Mouse (Mus musculus): Measurements from ENCODE around the gene Clpp. TPM values are rescaled to one million over a fixed set of nuclear protein-coding genes. Genes with fewer than 3 reads are reported as not detected.

The Clpp gene
- 62.4 and 62.7 TPM in 2 replicates for polyA plus RNA-seq (2015; fragmentation: Nextera tagmentation; extraction: Ambion mirVana)

DNA sequence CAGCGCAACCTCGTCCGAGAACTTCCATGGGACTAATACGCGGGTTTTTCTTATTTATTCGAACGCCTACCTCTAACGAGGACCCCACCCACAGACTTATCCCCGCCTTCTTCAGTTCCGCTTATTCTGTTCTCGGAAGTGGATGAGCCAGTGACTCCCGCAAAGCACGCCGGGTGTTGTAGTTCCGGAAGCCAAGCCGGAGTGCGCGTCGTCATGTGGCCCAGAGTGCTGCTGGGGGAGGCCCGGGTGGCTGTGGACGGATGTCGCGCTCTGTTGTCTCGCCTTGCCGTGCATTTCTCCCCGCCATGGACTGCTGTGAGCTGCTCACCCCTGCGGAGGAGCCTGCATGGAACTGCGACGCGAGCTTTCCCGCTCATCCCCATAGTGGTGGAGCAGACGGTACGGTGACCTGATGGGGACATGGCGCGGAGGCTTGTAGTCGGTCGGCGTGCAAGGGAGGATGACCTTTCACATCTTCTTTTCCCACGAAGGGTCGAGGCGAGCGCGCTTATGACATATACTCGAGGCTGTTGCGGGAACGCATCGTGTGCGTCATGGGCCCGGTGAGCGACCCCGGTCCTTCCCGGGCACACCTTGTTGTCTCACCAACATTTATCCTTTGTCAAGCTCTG, at the start of gene Clpp:
Gene Clpp (plus strand): TSS at position 191 of the 632 bp plus-strand sequence.
- under 1% methylated on average over 52 of the region's 52 CpGs for WGBS (ENCODE audit: insufficient replicate concordance)
- peaks cover 15% of the 10 kb centered on the region for H3K4me1 ChIP-seq (ENCODE audit: control insufficient read depth, low read depth, low read length)
- no peaks in the 10 kb centered on the region for H3K9me3 ChIP-seq (replicated peaks; ENCODE audit: control insufficient read depth, low read length)
- H3K36me3 ChIP-seq (ENCODE audit: control insufficient read depth, insufficient read depth) = peaks cover 19% of the 10 kb centered on the region
- no peaks in the 10 kb centered on the region for H3K27me3 ChIP-seq (ENCODE audit: control insufficient read depth, insufficient read depth, low read depth, low read length)
- H3K9ac ChIP-seq (ENCODE audit: low read depth, low read length) = peak within 1 kb of the TSS; percentile 71
- H3K27ac ChIP-seq (ENCODE audit: low read length) = peak within 1 kb of the TSS; percentile 62
- H3K4me2 ChIP-seq (ENCODE audit: low read depth, low read length) = peak within 1 kb of the TSS; percentile 87
- peak; percentile 97 for ATAC-seq (ENCODE audit: low read depth)
- peak within 1 kb of the TSS; percentile 73 for H3K4me3 ChIP-seq (ENCODE audit: low read depth, low read length)

DNA sequence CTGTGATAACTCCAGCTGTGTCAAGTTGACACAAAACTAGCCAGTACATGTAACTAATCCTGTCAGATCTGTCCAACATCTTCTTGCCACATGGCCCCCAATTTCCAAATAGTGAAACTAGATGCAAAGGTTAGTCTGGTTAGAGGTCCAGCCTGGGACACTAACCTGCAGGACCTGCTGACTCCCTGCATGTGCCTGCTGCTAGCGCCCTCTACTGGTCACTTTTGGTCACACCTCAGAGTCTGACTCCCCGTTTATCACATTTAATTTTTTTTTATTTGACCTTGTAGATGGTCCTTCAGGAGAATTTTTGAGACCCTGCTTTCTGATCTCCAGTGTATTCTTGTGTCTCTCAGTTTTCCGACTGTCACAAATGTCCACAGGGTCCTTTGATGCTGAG, 39.2 kb upstream of the Clpp start:
- Histone ChIP-seq H3K9ac (ENCODE audit: low read depth, low read length) (no peak overlapping the region), H3K9me3 (replicated peaks; ENCODE audit: control insufficient read depth, low read length) (no peaks in the 10 kb centered on the region), H3K27ac (ENCODE audit: low read length) (no peak overlapping the region), H3K36me3 (ENCODE audit: control insufficient read depth, insufficient read depth) (no peaks in the 10 kb centered on the region), H3K4me1 (ENCODE audit: control insufficient read depth, low read depth, low read length) (no peaks in the 10 kb centered on the region), H3K4me3 (ENCODE audit: low read depth, low read length) (no peak overlapping the region), H3K4me2 (ENCODE audit: low read depth, low read length) (no peak overlapping the region), H3K27me3 (ENCODE audit: control insufficient read depth, insufficient read depth, low read depth, low read length) (0 out of 2 replicates have a peak, but pooled peaks cover 2% of the 10 kb centered on the region)
- no peak for ATAC-seq (ENCODE audit: low read depth)
- 5% methylated on average over 3 of the region's 3 CpGs for WGBS (ENCODE audit: insufficient replicate concordance)

DNA sequence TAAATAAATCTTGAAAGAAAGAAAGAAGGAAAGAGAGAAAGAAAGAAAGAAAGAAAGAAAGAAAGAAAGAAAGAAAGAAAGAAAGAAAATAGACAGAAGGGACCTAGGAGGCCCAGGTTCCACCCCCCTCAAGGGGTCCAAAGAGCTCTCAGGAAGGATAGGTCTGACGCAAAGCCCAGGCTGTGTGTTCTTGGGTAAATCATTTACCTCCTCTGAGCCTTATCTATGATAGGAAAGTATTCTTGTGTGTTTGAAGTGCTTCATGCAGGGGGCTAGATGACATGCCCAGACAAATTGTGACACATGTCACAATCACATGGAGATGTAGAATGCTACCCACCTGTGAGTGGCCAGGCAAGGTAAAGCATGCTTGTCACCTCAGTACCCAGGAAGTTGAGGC, 37.5 kb upstream of the Clpp start:
- WGBS (ENCODE audit: insufficient replicate concordance) = 57% methylated on average over 1 of the region's 1 CpGs
- 0 out of 2 replicates have a peak, but pooled peaks have one; percentile 19 for ATAC-seq (ENCODE audit: low read depth)
- H3K4me1 ChIP-seq (ENCODE audit: control insufficient read depth, low read depth, low read length) = peaks cover 2% of the 10 kb centered on the region
- H3K4me3 ChIP-seq (ENCODE audit: low read depth, low read length) = no peak overlapping the region
- H3K4me2 ChIP-seq (ENCODE audit: low read depth, low read length) = no peak overlapping the region
- no peak overlapping the region for H3K9ac ChIP-seq (ENCODE audit: low read depth, low read length)
- H3K36me3 ChIP-seq (ENCODE audit: control insufficient read depth, insufficient read depth) = no peaks in the 10 kb centered on the region
- H3K27ac ChIP-seq (ENCODE audit: low read length) = no peak overlapping the region
- no peaks in the 10 kb centered on the region for H3K27me3 ChIP-seq (ENCODE audit: control insufficient read depth, insufficient read depth, low read depth, low read length)
- no peaks in the 10 kb centered on the region for H3K9me3 ChIP-seq (replicated peaks; ENCODE audit: control insufficient read depth, low read length)

DNA sequence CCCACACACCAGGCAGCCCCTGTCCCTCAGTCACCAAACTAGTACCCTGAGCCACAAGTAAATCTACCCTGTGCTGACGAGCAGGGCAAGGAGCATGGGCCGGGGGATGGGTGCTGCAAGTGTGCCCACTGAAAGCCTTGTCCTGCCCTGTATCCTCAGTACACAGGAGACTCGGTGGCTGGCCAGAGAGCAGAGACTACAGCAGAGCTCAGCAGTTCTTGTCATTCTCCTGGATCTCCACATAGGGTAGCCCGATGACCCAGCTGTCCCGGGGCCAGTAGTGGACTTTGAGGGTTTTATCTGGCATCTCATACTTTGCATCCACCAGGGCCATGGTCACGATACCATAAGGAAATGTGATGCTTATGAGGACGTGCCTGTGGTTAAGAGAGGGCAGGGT, 35.2 kb upstream of the Clpp start:
- no peak for ATAC-seq (ENCODE audit: low read depth)
- no peaks in the 10 kb centered on the region for H3K9me3 ChIP-seq (replicated peaks; ENCODE audit: control insufficient read depth, low read length)
- 58% methylated on average over 7 of the region's 7 CpGs for WGBS (ENCODE audit: insufficient replicate concordance)
- H3K27ac ChIP-seq (ENCODE audit: low read length) = no peak overlapping the region
- no peak overlapping the region for H3K4me3 ChIP-seq (ENCODE audit: low read depth, low read length)
- peaks cover 11% of the 10 kb centered on the region for H3K4me1 ChIP-seq (ENCODE audit: control insufficient read depth, low read depth, low read length)
- H3K36me3 ChIP-seq (ENCODE audit: control insufficient read depth, insufficient read depth) = no peaks in the 10 kb centered on the region
- no peak overlapping the region for H3K9ac ChIP-seq (ENCODE audit: low read depth, low read length)
- H3K27me3 ChIP-seq (ENCODE audit: control insufficient read depth, insufficient read depth, low read depth, low read length) = no peaks in the 10 kb centered on the region
- no peak overlapping the region for H3K4me2 ChIP-seq (ENCODE audit: low read depth, low read length)

DNA sequence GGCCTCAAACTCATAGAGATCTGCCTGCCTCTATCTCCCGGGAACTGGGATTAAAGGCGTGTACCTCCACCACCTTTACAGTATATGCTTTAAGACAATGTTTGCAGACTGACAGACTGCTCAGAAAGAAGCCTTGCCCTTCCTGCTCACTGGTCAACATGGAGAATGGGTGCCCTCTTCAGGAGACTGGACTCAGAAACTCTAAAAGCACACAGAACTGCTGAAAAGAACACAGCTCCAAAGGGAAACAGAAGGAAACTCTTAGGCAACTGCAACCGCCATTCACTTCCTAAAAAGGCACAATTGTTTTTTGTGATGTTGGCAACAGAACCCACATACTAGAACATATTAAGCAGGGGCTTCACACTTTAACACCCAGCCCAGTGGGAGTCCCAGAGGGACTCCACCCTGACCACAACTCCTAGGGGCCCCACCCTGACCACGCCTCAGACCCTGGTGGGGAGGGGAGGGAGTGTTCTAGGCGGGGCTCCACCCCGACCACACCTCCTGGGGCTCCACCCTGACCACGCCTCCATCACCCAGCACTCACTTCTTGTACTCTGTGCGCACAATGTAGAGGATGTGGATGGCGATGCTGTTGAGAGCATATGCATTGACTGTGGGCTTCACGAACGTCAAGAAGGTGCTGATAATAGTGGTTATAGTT, 32.2 kb upstream of the Clpp start:
- peaks cover 11% of the 10 kb centered on the region for H3K4me1 ChIP-seq (ENCODE audit: control insufficient read depth, low read depth, low read length)
- peak; percentile 96 for ATAC-seq (ENCODE audit: low read depth)
- H3K4me3 ChIP-seq (ENCODE audit: low read depth, low read length) = no peak overlapping the region
- peak overlapping the region; percentile 34 for H3K4me2 ChIP-seq (ENCODE audit: low read depth, low read length)
- no peaks in the 10 kb centered on the region for H3K27me3 ChIP-seq (ENCODE audit: control insufficient read depth, insufficient read depth, low read depth, low read length)
- 11% methylated on average over 11 of the region's 11 CpGs for WGBS (ENCODE audit: insufficient replicate concordance)
- no peaks in the 10 kb centered on the region for H3K36me3 ChIP-seq (ENCODE audit: control insufficient read depth, insufficient read depth)
- H3K27ac ChIP-seq (ENCODE audit: low read length) = peak overlapping the region; percentile 15; the same call in 1 of the 2 replicates
- H3K9me3 ChIP-seq (replicated peaks; ENCODE audit: control insufficient read depth, low read length) = no peaks in the 10 kb centered on the region
- H3K9ac ChIP-seq (ENCODE audit: low read depth, low read length) = no peak overlapping the region

DNA sequence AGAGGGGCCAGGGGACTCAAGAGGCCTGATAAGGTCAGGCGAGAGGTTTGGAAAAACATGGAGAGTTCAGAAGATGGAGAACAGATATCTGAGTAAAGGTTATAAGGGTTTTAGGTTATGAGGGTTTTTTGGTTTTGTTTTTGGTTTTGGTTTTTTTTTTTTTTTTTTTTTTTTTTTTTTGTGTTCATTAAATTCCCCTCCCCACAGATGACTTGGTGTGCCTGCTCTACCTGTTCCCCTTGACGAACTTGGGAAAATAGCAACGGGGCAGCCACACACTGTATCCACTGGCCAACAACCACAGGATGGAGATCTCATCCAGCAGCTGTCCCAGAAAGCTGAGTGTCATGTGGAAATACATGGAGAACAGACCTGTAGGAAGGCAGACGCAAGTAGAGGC, 31.4 kb upstream of the Clpp start:
- WGBS (ENCODE audit: insufficient replicate concordance) = 60% methylated on average over 4 of the region's 4 CpGs
- Histone ChIP-seq H3K27me3 (ENCODE audit: control insufficient read depth, insufficient read depth, low read depth, low read length) (no peaks in the 10 kb centered on the region), H3K4me3 (ENCODE audit: low read depth, low read length) (no peak overlapping the region), H3K9me3 (replicated peaks; ENCODE audit: control insufficient read depth, low read length) (no peaks in the 10 kb centered on the region), H3K27ac (ENCODE audit: low read length) (no peak overlapping the region), H3K4me2 (ENCODE audit: low read depth, low read length) (no peak overlapping the region), H3K9ac (ENCODE audit: low read depth, low read length) (no peak overlapping the region), H3K4me1 (ENCODE audit: control insufficient read depth, low read depth, low read length) (peaks cover 11% of the 10 kb centered on the region), H3K36me3 (ENCODE audit: control insufficient read depth, insufficient read depth) (no peaks in the 10 kb centered on the region)
- no peak for ATAC-seq (ENCODE audit: low read depth)

DNA sequence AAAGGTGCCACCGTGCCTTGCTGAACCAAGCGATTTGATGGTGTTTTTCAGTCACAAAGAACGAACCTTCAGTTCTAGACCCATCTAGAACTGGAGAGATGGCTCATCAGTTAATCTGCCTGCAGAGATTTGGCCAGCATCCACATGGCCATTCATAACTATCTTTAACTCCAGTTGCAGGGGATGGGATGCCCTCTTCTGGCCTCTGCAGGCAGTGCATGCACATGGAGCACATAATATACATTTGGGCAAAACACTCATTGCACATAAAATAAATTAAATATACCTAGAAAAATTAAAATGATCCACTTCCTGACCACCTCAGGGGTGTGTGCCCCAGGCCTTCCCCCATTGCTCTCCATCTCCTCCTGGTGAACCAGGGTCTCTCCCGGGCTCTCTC, 28.2 kb upstream of the Clpp start:
- no peaks in the 10 kb centered on the region for H3K27me3 ChIP-seq (ENCODE audit: control insufficient read depth, insufficient read depth, low read depth, low read length)
- no peaks in the 10 kb centered on the region for H3K9me3 ChIP-seq (replicated peaks; ENCODE audit: control insufficient read depth, low read length)
- peaks cover 11% of the 10 kb centered on the region for H3K4me1 ChIP-seq (ENCODE audit: control insufficient read depth, low read depth, low read length)
- 65% methylated on average over 4 of the region's 4 CpGs for WGBS (ENCODE audit: insufficient replicate concordance)
- H3K27ac ChIP-seq (ENCODE audit: low read length) = no peak overlapping the region
- H3K4me3 ChIP-seq (ENCODE audit: low read depth, low read length) = no peak overlapping the region
- no peaks in the 10 kb centered on the region for H3K36me3 ChIP-seq (ENCODE audit: control insufficient read depth, insufficient read depth)
- no peak for ATAC-seq (ENCODE audit: low read depth)
- no peak overlapping the region for H3K9ac ChIP-seq (ENCODE audit: low read depth, low read length)
- no peak overlapping the region for H3K4me2 ChIP-seq (ENCODE audit: low read depth, low read length)

DNA sequence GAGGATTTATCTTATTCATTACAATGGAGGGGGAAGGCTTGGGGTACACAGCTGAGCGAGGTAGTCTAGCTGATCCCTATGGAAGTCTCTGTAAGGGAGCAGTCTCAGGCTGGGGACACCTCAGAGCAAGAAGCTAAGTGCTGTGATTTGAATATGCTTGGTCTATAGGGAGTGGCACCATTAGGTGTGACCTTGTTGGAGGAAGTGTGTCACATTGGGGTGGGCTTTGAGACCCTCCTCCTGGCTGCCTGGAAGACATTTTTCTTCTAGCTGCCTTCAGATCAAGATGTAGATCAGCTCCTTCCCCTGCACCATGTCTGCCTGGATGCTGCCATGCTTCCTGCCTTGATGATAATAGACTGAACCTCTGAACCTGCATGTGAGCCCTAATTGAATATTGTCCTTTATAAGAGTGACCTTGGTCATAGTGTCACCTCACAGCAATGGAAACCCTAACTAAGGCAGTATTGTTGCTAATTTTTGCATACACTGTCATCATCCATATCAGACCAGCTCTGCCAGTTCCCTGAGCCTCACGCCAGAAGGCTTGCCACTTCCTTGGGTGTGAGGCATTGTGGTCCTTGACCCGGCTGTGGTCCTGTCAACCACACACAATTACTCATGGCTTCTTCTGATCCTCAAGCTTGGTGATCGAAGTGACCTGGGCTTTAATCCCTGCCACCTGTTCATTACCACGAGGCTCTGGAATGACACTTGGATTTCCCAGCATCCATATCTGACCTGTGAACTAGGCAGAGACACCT, 27.3 kb upstream of the Clpp start:
- ATAC-seq (ENCODE audit: low read depth) = no peak
- Histone ChIP-seq H3K4me1 (ENCODE audit: control insufficient read depth, low read depth, low read length) (peaks cover 7% of the 10 kb centered on the region), H3K9me3 (replicated peaks; ENCODE audit: control insufficient read depth, low read length) (no peaks in the 10 kb centered on the region), H3K27ac (ENCODE audit: low read length) (no peak overlapping the region), H3K9ac (ENCODE audit: low read depth, low read length) (no peak overlapping the region), H3K4me3 (ENCODE audit: low read depth, low read length) (no peak overlapping the region), H3K36me3 (ENCODE audit: control insufficient read depth, insufficient read depth) (no peaks in the 10 kb centered on the region), H3K4me2 (ENCODE audit: low read depth, low read length) (no peak overlapping the region), H3K27me3 (ENCODE audit: control insufficient read depth, insufficient read depth, low read depth, low read length) (no peaks in the 10 kb centered on the region)
- WGBS (ENCODE audit: insufficient replicate concordance) = 40% methylated on average over 5 of the region's 5 CpGs

DNA sequence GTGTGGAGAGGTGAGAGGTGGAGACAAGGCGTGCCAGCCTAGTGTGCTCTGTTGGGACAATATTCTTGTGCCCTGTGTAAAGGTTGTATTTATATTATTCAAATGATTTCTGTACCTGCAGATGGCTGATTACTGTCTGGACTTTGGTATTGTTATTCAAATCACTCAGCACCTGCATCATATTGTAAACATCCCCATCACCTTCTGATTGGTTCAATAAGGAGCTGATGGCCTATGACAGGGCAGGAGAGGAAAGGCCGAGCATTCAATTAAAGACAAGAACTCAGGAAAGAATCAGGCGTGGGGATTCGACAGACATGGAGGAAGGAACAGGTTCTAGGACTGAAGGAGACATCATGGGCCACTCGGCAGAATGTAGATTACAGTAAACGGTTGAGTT, 26.5 kb upstream of the Clpp start:
- Histone ChIP-seq H3K4me3 (ENCODE audit: low read depth, low read length) (no peak overlapping the region), H3K9ac (ENCODE audit: low read depth, low read length) (no peak overlapping the region), H3K27me3 (ENCODE audit: control insufficient read depth, insufficient read depth, low read depth, low read length) (no peaks in the 10 kb centered on the region), H3K4me2 (ENCODE audit: low read depth, low read length) (no peak overlapping the region), H3K27ac (ENCODE audit: low read length) (no peak overlapping the region), H3K4me1 (ENCODE audit: control insufficient read depth, low read depth, low read length) (no peaks in the 10 kb centered on the region), H3K36me3 (ENCODE audit: control insufficient read depth, insufficient read depth) (no peaks in the 10 kb centered on the region), H3K9me3 (replicated peaks; ENCODE audit: control insufficient read depth, low read length) (no peaks in the 10 kb centered on the region)
- ATAC-seq (ENCODE audit: low read depth) = no peak
- 59% methylated on average over 6 of the region's 6 CpGs for WGBS (ENCODE audit: insufficient replicate concordance)

All from liver, embryonic 16.5 days (tissue).